ENCODE assay signal across 8 mouse cellular contexts in the genomic region with DNA sequence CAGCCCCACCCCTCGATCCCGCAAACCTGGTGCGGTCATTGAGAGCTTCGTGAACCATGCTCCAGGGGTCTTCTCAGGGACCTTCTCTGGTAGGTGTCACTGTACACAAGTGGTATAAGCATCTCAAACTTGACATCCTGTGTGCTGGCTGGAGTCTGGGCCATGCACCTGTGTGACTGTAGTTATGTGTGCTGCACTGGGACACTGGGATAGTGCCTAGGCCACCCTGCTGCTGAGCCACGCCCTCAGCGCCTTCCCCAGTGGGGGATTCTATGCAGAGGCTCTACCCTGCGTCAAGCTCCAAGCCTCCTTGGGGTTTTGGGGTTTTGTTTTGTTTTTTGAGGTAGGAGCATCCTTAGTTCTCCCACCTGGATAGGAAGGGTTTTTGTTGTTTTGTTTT. TPM values are rescaled to one million over a fixed set of nuclear protein-coding genes. Genes with fewer than 3 reads are reported as not detected.
DNase-seq lines count a peak whose midpoint lies in the region; ATAC-seq and TF ChIP-seq lines count a peak whose summit lies in the region.
"Had no signal": no experiment of that assay in that cellular context is flagged by ENCODE, and none has a peak within 500 bp of the region (broad histone marks: within the 10 kb centered on the region; RNA-seq: fewer than 3 reads in every experiment).

No protein-coding gene starts in this region.

- peak overlapping the region; percentile 97 for H3K27ac ChIP-seq in layer of hippocampus, adult 2 months
- H3K27ac ChIP-seq in forebrain, embryonic 14.5 days (ENCODE audit: low read depth, low read length): no peak overlapping the region
- peak overlapping the region; percentile 99; the same call in 1 of the 2 replicates for H3K27ac ChIP-seq in intestine, embryonic 16.5 days (ENCODE audit: low read length)
- H3K27ac ChIP-seq in neural tube, embryonic 12.5 days: no peak overlapping the region
- H3K27ac ChIP-seq in lung, postnatal 0 days (ENCODE audit: low read length): no peak overlapping the region
- H3K27ac ChIP-seq: liver, embryonic 14.5 days had no signal

- TF ChIP-seq EP300 in lung, postnatal 0 days (IDR thresholded peaks at IDR 0.05): no peak

- peaks cover 23% of the 10 kb centered on the region for H3K4me1 ChIP-seq in forebrain, embryonic 14.5 days (ENCODE audit: control insufficient read depth, insufficient read depth, low read length)
- peaks cover 75% of the 10 kb centered on the region for H3K4me1 ChIP-seq in intestine, embryonic 16.5 days (ENCODE audit: control insufficient read depth, insufficient read depth, low read length)
- peaks cover 76% of the 10 kb centered on the region for H3K4me1 ChIP-seq in neural tube, embryonic 12.5 days
- peaks cover 48% of the 10 kb centered on the region for H3K4me1 ChIP-seq in lung, postnatal 0 days (ENCODE audit: insufficient read depth, low read depth, low read length)

- ATAC-seq in forebrain, embryonic 14.5 days: no peak
- ATAC-seq in intestine, embryonic 16.5 days: no peak
- ATAC-seq in neural tube, embryonic 12.5 days (ENCODE audit: low FRiP score, low read depth): no peak
- ATAC-seq in lung, postnatal 0 days: no peak

- no peak overlapping the region for H3K9ac ChIP-seq in forebrain, embryonic 14.5 days (ENCODE audit: low read length)
- peak overlapping the region; percentile 98; the same call in 1 of the 2 replicates for H3K9ac ChIP-seq in intestine, embryonic 16.5 days (ENCODE audit: low read depth, low read length)
- H3K9ac ChIP-seq in neural tube, embryonic 12.5 days: no peak overlapping the region; the same call in 1 of the 2 replicates
- H3K9ac ChIP-seq in lung, postnatal 0 days (replicated peaks; ENCODE audit: low read depth): no peak overlapping the region
- H3K9ac ChIP-seq: liver, embryonic 14.5 days had no signal

- 79% methylated on average over 7 of the region's 7 CpGs for WGBS in forebrain, embryonic 14.5 days
- 83% methylated on average over 7 of the region's 7 CpGs for WGBS in intestine, embryonic 16.5 days
- 88% methylated on average over 7 of the region's 7 CpGs for WGBS in neural tube, embryonic 12.5 days
- 81% methylated on average over 7 of the region's 7 CpGs for WGBS in lung, postnatal 0 days

- DNase-seq in layer of hippocampus, adult 2 months (ENCODE audit: low spot score in 2 of 2): no peak
- DNase-seq in layer of hippocampus, postnatal 14 days (ENCODE audit: low spot score in 2 of 2): no peak
- no peak for DNase-seq in forebrain, embryonic 14.5 days (ENCODE audit: low spot score)
- DNase-seq in lung, postnatal 0 days (ENCODE audit: low spot score): no peak
- no peak for DNase-seq in adrenal gland, postnatal 10 days

- H3K4me2 ChIP-seq in forebrain, embryonic 14.5 days (ENCODE audit: low read length): 0 out of 2 replicates have a peak overlapping the region, but pooled peaks have one; percentile 9
- H3K4me2 ChIP-seq in intestine, embryonic 16.5 days (ENCODE audit: low read depth, low read length): no peak overlapping the region
- H3K4me2 ChIP-seq in neural tube, embryonic 12.5 days (replicated peaks): peak overlapping the region; percentile 91; the same call in 1 of the 2 replicates
- no peak overlapping the region for H3K4me2 ChIP-seq in lung, postnatal 0 days (replicated peaks; ENCODE audit: low read depth, low read length)

- no peaks in the 10 kb centered on the region for H3K27me3 ChIP-seq in forebrain, embryonic 14.5 days (replicated peaks; ENCODE audit: control insufficient read depth, insufficient read depth, low read length)
- H3K27me3 ChIP-seq in intestine, embryonic 16.5 days (replicated peaks; ENCODE audit: control insufficient read depth, insufficient read depth, low read length): no peaks in the 10 kb centered on the region
- H3K27me3 ChIP-seq in neural tube, embryonic 12.5 days (replicated peaks): no peaks in the 10 kb centered on the region
- H3K27me3 ChIP-seq in lung, postnatal 0 days (replicated peaks; ENCODE audit: insufficient read depth, low read length): no peaks in the 10 kb centered on the region

- no peak overlapping the region for H3K4me3 ChIP-seq in layer of hippocampus, adult 2 months
- H3K4me3 ChIP-seq in forebrain, embryonic 14.5 days (ENCODE audit: low read depth, low read length): no peak overlapping the region
- H3K4me3 ChIP-seq in intestine, embryonic 16.5 days (ENCODE audit: low read length): no peak overlapping the region
- H3K4me3 ChIP-seq in neural tube, embryonic 12.5 days: no peak overlapping the region
- H3K4me3 ChIP-seq in lung, postnatal 0 days (ENCODE audit: low read depth, low read length): no peak overlapping the region

- no peaks in the 10 kb centered on the region for H3K9me3 ChIP-seq in forebrain, embryonic 14.5 days (replicated peaks; ENCODE audit: control insufficient read depth, low read length)
- H3K9me3 ChIP-seq in intestine, embryonic 16.5 days (ENCODE audit: control insufficient read depth, low read length): no peaks in the 10 kb centered on the region
- H3K9me3 ChIP-seq in neural tube, embryonic 12.5 days: no peaks in the 10 kb centered on the region
- H3K9me3 ChIP-seq in lung, postnatal 0 days (ENCODE audit: low read length): no peaks in the 10 kb centered on the region

- H3K36me3 ChIP-seq in forebrain, embryonic 14.5 days (ENCODE audit: control insufficient read depth, insufficient read depth, low read length): peaks cover 81% of the 10 kb centered on the region
- H3K36me3 ChIP-seq in intestine, embryonic 16.5 days (ENCODE audit: control insufficient read depth, insufficient read depth, low read length): peaks cover 32% of the 10 kb centered on the region
- H3K36me3 ChIP-seq in neural tube, embryonic 12.5 days: peaks cover 66% of the 10 kb centered on the region
- H3K36me3 ChIP-seq in lung, postnatal 0 days (ENCODE audit: insufficient read depth, low read length): peaks cover 46% of the 10 kb centered on the region

- TF ChIP-seq CTCF in layer of hippocampus, adult 2 months (conservative IDR thresholded peaks at IDR 0.05): no peak
- no peak for TF ChIP-seq CTCF in lung, postnatal 0 days (IDR thresholded peaks at IDR 0.05)

RNA-seq across cellular contexts. Expression of gene Midn, which starts 6.3 kb away (rescaled TPM):
- total RNA-seq in layer of hippocampus, adult 2 months (2021): 10 to 100 TPM; 53.1 to 54.5 TPM
- 10 to 100 TPM; 90.9 to 100.0 TPM for total RNA-seq in layer of hippocampus, postnatal 14 days (2021)
- 67.0 and 73.6 TPM in 2 replicates for polyA plus RNA-seq in forebrain, embryonic 14.5 days (2014; fragmentation: Nextera tagmentation; extraction: Ambion mirVana)
- 8.8 and 10.3 TPM in 2 replicates for polyA plus RNA-seq in intestine, embryonic 16.5 days (2015; fragmentation: Nextera tagmentation; extraction: Ambion mirVana)
- polyA plus RNA-seq in neural tube, embryonic 12.5 days (2016; fragmentation: Nextera tagmentation; extraction: Ambion mirVana): 40.8 and 45.1 TPM in 2 replicates
- 13.2 and 14.2 TPM in 2 replicates for polyA plus RNA-seq in lung, postnatal 0 days (2015; fragmentation: Nextera tagmentation; extraction: Ambion mirVana)
- 100 to 1,000 TPM; 106 to 127 TPM for total RNA-seq in adrenal gland, postnatal 10 days (2021)

RNA-seq across cellular contexts. Expression of gene Cirbp, which starts 11.4 kb away (rescaled TPM):
- total RNA-seq in layer of hippocampus, adult 2 months (2021): 100 to 1,000 TPM in 1 of 2 experiments, 10 to 100 TPM in 1; 88.3 to 103 TPM
- 100 to 1,000 TPM in 1 of 2 experiments, 10 to 100 TPM in 1; 93.5 to 126 TPM for total RNA-seq in layer of hippocampus, postnatal 14 days (2021)
- 239 and 266 TPM in 2 replicates for polyA plus RNA-seq in forebrain, embryonic 14.5 days (2014; fragmentation: Nextera tagmentation; extraction: Ambion mirVana)
- 53.2 and 62.6 TPM in 2 replicates for polyA plus RNA-seq in intestine, embryonic 16.5 days (2015; fragmentation: Nextera tagmentation; extraction: Ambion mirVana)
- polyA plus RNA-seq in neural tube, embryonic 12.5 days (2016; fragmentation: Nextera tagmentation; extraction: Ambion mirVana): 262 and 273 TPM in 2 replicates
- 203 and 305 TPM in 2 replicates for polyA plus RNA-seq in lung, postnatal 0 days (2015; fragmentation: Nextera tagmentation; extraction: Ambion mirVana)
- total RNA-seq in adrenal gland, postnatal 10 days (2021): 100 to 1,000 TPM; 102 to 168 TPM

RNA-seq across cellular contexts. Expression of gene Cbarp, which starts 13.7 kb away (rescaled TPM):
- 100 to 1,000 TPM; 331 to 341 TPM for total RNA-seq in layer of hippocampus, adult 2 months (2021)
- total RNA-seq in layer of hippocampus, postnatal 14 days (2021): 100 to 1,000 TPM; 401 to 436 TPM
- 41.0 and 42.4 TPM in 2 replicates for polyA plus RNA-seq in forebrain, embryonic 14.5 days (2014; fragmentation: Nextera tagmentation; extraction: Ambion mirVana)
- polyA plus RNA-seq in intestine, embryonic 16.5 days (2015; fragmentation: Nextera tagmentation; extraction: Ambion mirVana): 5.1 TPM in 2 replicates
- polyA plus RNA-seq in neural tube, embryonic 12.5 days (2016; fragmentation: Nextera tagmentation; extraction: Ambion mirVana): 26.5 and 27.3 TPM in 2 replicates
- polyA plus RNA-seq in lung, postnatal 0 days (2015; fragmentation: Nextera tagmentation; extraction: Ambion mirVana): 5.1 and 5.5 TPM in 2 replicates
- total RNA-seq in adrenal gland, postnatal 10 days (2021): 10 to 100 TPM; 41.6 to 65.6 TPM

RNA-seq across cellular contexts. Expression of gene Atp5d, which starts 16.0 kb away (rescaled TPM):
- total RNA-seq in layer of hippocampus, adult 2 months (2021): 100 to 1,000 TPM; 332 to 344 TPM
- 100 to 1,000 TPM; 397 to 417 TPM for total RNA-seq in layer of hippocampus, postnatal 14 days (2021)
- polyA plus RNA-seq in forebrain, embryonic 14.5 days (2014; fragmentation: Nextera tagmentation; extraction: Ambion mirVana): 412 and 467 TPM in 2 replicates
- polyA plus RNA-seq in intestine, embryonic 16.5 days (2015; fragmentation: Nextera tagmentation; extraction: Ambion mirVana): 846 and 854 TPM in 2 replicates
- 396 and 422 TPM in 2 replicates for polyA plus RNA-seq in neural tube, embryonic 12.5 days (2016; fragmentation: Nextera tagmentation; extraction: Ambion mirVana)
- 463 and 491 TPM in 2 replicates for polyA plus RNA-seq in lung, postnatal 0 days (2015; fragmentation: Nextera tagmentation; extraction: Ambion mirVana)
- 100 to 1,000 TPM; 982 to 996 TPM for total RNA-seq in adrenal gland, postnatal 10 days (2021)

RNA-seq across cellular contexts. Expression of gene 1600002K03Rik, which starts 18.4 kb away (rescaled TPM):
- 1 to 10 TPM; 7.0 to 7.4 TPM for total RNA-seq in layer of hippocampus, adult 2 months (2021)
- total RNA-seq in layer of hippocampus, postnatal 14 days (2021): 1 to 10 TPM; 5.1 to 5.2 TPM
- 7.2 and 9.0 TPM in 2 replicates for polyA plus RNA-seq in forebrain, embryonic 14.5 days (2014; fragmentation: Nextera tagmentation; extraction: Ambion mirVana)
- polyA plus RNA-seq in intestine, embryonic 16.5 days (2015; fragmentation: Nextera tagmentation; extraction: Ambion mirVana): 23.6 TPM in 2 replicates
- polyA plus RNA-seq in neural tube, embryonic 12.5 days (2016; fragmentation: Nextera tagmentation; extraction: Ambion mirVana): 14.9 and 15.7 TPM in 2 replicates
- 10.4 and 11.7 TPM in 2 replicates for polyA plus RNA-seq in lung, postnatal 0 days (2015; fragmentation: Nextera tagmentation; extraction: Ambion mirVana)
- total RNA-seq in adrenal gland, postnatal 10 days (2021): 1 to 10 TPM; 6.4 to 7.7 TPM

Comparison
In these comparisons a context has a peak if more than half of its experiments do, and no peak if none do; other contexts are left out.
1. H3K27ac ChIP-seq: peak in layer of hippocampus, adult 2 months (single experiment) and intestine, embryonic 16.5 days (single experiment); none in forebrain, embryonic 14.5 days (single experiment), neural tube, embryonic 12.5 days (single experiment) and lung, postnatal 0 days (single experiment).
2. H3K4me2 ChIP-seq: peak in forebrain, embryonic 14.5 days (single experiment) and neural tube, embryonic 12.5 days (single experiment); none in intestine, embryonic 16.5 days (single experiment) and lung, postnatal 0 days (single experiment).